Mouse (Mus musculus) embryonic facial prominence, embryonic 10.5 days (tissue): ENCODE data around the gene Astn1. TPM values are rescaled to one million over a fixed set of nuclear protein-coding genes. Genes with fewer than 3 reads are reported as not detected.

Source experiments
- DNase-seq: peaks from one replicate; pipeline ENCODE4 v3.0.0-alpha.2; 2017; ENCODE audit warnings: low spot score
- H3K27ac ChIP-seq: fragments of 300-500 bp; sonication (generic); replicated peaks from 2 replicates; pipeline ENCODE4 v1.5.1; 2016; ENCODE audit warnings: mild to moderate bottlenecking
- H3K27me3 ChIP-seq: fragments of 300-500 bp; sonication (generic); replicated peaks from 2 replicates; pipeline ENCODE4 v1.6.1; 2016; ENCODE audit warnings: low read depth, mild to moderate bottlenecking; ENCODE audit not compliant: poor library complexity, severe bottlenecking
- H3K36me3 ChIP-seq: fragments of 300-500 bp; sonication (generic); replicated peaks from 2 replicates; pipeline ENCODE4 v1.6.1; 2016; ENCODE audit warnings: mild to moderate bottlenecking, moderate library complexity
- H3K4me1 ChIP-seq: fragments of 300-500 bp; sonication (generic); 2 replicates; pipeline ENCODE4 v1.6.1; 2016
- H3K4me3 ChIP-seq: fragments of 300-500 bp; sonication (generic); 2 replicates; pipeline ENCODE4 v1.5.1; 2016; ENCODE audit warnings: mild to moderate bottlenecking, moderate library complexity
- H3K9me3 ChIP-seq: fragments of 300-500 bp; sonication (generic); 2 replicates; pipeline ENCODE4 v1.6.1; 2016; ENCODE audit warnings: mild to moderate bottlenecking
- WGBS: fragments of 180-500 bp; shearing (Covaris S2); methylation state at CpG from one replicate; pipeline ENCODE4 v1.1.7; 2016; 5-methylcytosine and 5-hydroxymethylcytosine counted together
- polyA plus RNA-seq: library from polyadenylated mRNA; unstranded; fragments of >200 nt; fragmentation: Nextera tagmentation; extraction: Ambion mirVana; gene quantifications from 2 replicates; pipeline ENCODE4 v1.2.1, GENCODE M21; 2016

The Astn1 gene
- polyA plus RNA-seq, 1 experiment from 2014 or later: 5.2 TPM

- no peak overlapping the region for H3K27ac ChIP-seq
- no peaks in the 10 kb centered on the region for H3K27me3 ChIP-seq
- no peaks in the 10 kb centered on the region for H3K36me3 ChIP-seq
- H3K4me3 ChIP-seq: no peak overlapping the region
- H3K9me3 ChIP-seq: no peaks in the 10 kb centered on the region
- peaks cover 10% of the 10 kb centered on the region for H3K4me1 ChIP-seq
- DNase-seq: no peak
- WGBS: 98% methylated on average over 2 of the region's 2 CpGs
Measured at GRCm38 (mm10) chr1:158385311-158385710, 23.2 kb downstream of the Astn1 start.

- 58% methylated on average over 3 of the region's 3 CpGs for WGBS
- no peak for DNase-seq
- Histone ChIP-seq H3K9me3 (no peaks in the 10 kb centered on the region), H3K36me3 (no peaks in the 10 kb centered on the region), H3K27ac (no peak overlapping the region), H3K4me3 (no peak overlapping the region), H3K27me3 (no peaks in the 10 kb centered on the region), H3K4me1 (peaks cover 10% of the 10 kb centered on the region)
Measured at GRCm38 (mm10) chr1:158386781-158387180, 24.7 kb downstream of the Astn1 start.

- Histone ChIP-seq H3K4me3 (no peak overlapping the region), H3K36me3 (no peaks in the 10 kb centered on the region), H3K27ac (no peak overlapping the region), H3K9me3 (no peaks in the 10 kb centered on the region), H3K4me1 (peaks cover 10% of the 10 kb centered on the region), H3K27me3 (no peaks in the 10 kb centered on the region)
- 92% methylated on average over 4 of the region's 4 CpGs for WGBS
- no peak for DNase-seq
Measured at GRCm38 (mm10) chr1:158388995-158389394, 26.9 kb downstream of the Astn1 start.

- Histone ChIP-seq H3K36me3 (no peaks in the 10 kb centered on the region), H3K9me3 (no peaks in the 10 kb centered on the region), H3K27me3 (no peaks in the 10 kb centered on the region), H3K4me1 (peaks cover 10% of the 10 kb centered on the region), H3K27ac (no peak overlapping the region), H3K4me3 (no peak overlapping the region)
- no peak for DNase-seq
- WGBS: 84% methylated on average over 4 of the region's 4 CpGs
Measured at GRCm38 (mm10) chr1:158390693-158391092, 28.6 kb downstream of the Astn1 start.

GRCm38 (mm10) chr1:158397058-158397457 is 35.0 kb downstream of the Astn1 start:
- H3K9me3 ChIP-seq: no peaks in the 10 kb centered on the region
- H3K36me3 ChIP-seq: no peaks in the 10 kb centered on the region
- 79% methylated on average over 2 of the region's 2 CpGs for WGBS
- H3K4me1 ChIP-seq: no peaks in the 10 kb centered on the region
- H3K27me3 ChIP-seq: no peaks in the 10 kb centered on the region
- no peak overlapping the region for H3K4me3 ChIP-seq
- H3K27ac ChIP-seq: no peak overlapping the region
- DNase-seq: no peak

GRCm38 (mm10) chr1:158400898-158401297 is 38.8 kb downstream of the Astn1 start:
- H3K9me3 ChIP-seq: no peaks in the 10 kb centered on the region
- no peak overlapping the region for H3K4me3 ChIP-seq
- 88% methylated on average over 2 of the region's 2 CpGs for WGBS

GRCm38 (mm10) chr1:158405899-158406769 is 44.1 kb downstream of the Astn1 start:
- H3K27me3 ChIP-seq: no peaks in the 10 kb centered on the region
- 72% methylated on average over 10 of the region's 10 CpGs for WGBS
- H3K36me3 ChIP-seq: no peaks in the 10 kb centered on the region
- no peak for DNase-seq
- no peak overlapping the region for H3K27ac ChIP-seq
- no peak overlapping the region for H3K4me3 ChIP-seq
- H3K4me1 ChIP-seq: no peaks in the 10 kb centered on the region
- H3K9me3 ChIP-seq: no peaks in the 10 kb centered on the region

More at GRCm38 (mm10) chr1:158400898-158401297, 38.8 kb downstream of the Astn1 start:
- Histone ChIP-seq H3K27me3 (no peaks in the 10 kb centered on the region), H3K4me1 (no peaks in the 10 kb centered on the region), H3K27ac (no peak overlapping the region), H3K36me3 (no peaks in the 10 kb centered on the region)
- DNase-seq: no peak

- no peak for DNase-seq
- WGBS: 69% methylated on average over 2 of the region's 2 CpGs
Measured at GRCm38 (mm10) chr1:158408124-158408523, 46.1 kb downstream of the Astn1 start.

GRCm38 (mm10) chr1:158411146-158411545 is 49.1 kb downstream of the Astn1 start:
- Histone ChIP-seq H3K27me3 (no peaks in the 10 kb centered on the region), H3K27ac (no peak overlapping the region), H3K4me3 (no peak overlapping the region), H3K9me3 (no peaks in the 10 kb centered on the region), H3K36me3 (no peaks in the 10 kb centered on the region), H3K4me1 (peaks cover 10% of the 10 kb centered on the region; the same call in 1 of the 2 replicates)
- no peak for DNase-seq
- WGBS: 64% methylated on average over 3 of the region's 3 CpGs

More at GRCm38 (mm10) chr1:158408124-158408523, 46.1 kb downstream of the Astn1 start:
- no peaks in the 10 kb centered on the region for H3K36me3 ChIP-seq
- no peak overlapping the region for H3K27ac ChIP-seq
- no peaks in the 10 kb centered on the region for H3K27me3 ChIP-seq
- no peak overlapping the region for H3K4me3 ChIP-seq
- H3K4me1 ChIP-seq: peaks cover 3% of the 10 kb centered on the region; the same call in 1 of the 2 replicates
- no peaks in the 10 kb centered on the region for H3K9me3 ChIP-seq

GRCm38 (mm10) chr1:158414198-158414597 is 52.1 kb downstream of the Astn1 start:
- DNase-seq: no peak
- no peaks in the 10 kb centered on the region for H3K36me3 ChIP-seq
- H3K9me3 ChIP-seq: no peaks in the 10 kb centered on the region
- H3K27ac ChIP-seq: no peak overlapping the region
- 83% methylated on average over 2 of the region's 2 CpGs for WGBS
- H3K4me1 ChIP-seq: peaks cover 10% of the 10 kb centered on the region; the same call in 1 of the 2 replicates
- H3K4me3 ChIP-seq: no peak overlapping the region
- no peaks in the 10 kb centered on the region for H3K27me3 ChIP-seq

- H3K36me3 ChIP-seq: no peaks in the 10 kb centered on the region
- H3K27ac ChIP-seq: no peak overlapping the region
- no peak overlapping the region for H3K4me3 ChIP-seq
- H3K27me3 ChIP-seq: no peaks in the 10 kb centered on the region
- 87% methylated on average over 8 of the region's 8 CpGs for WGBS
- H3K9me3 ChIP-seq: no peaks in the 10 kb centered on the region
- no peak for DNase-seq
- no peaks in the 10 kb centered on the region for H3K4me1 ChIP-seq
Measured at GRCm38 (mm10) chr1:158421451-158421850, 59.4 kb downstream of the Astn1 start.

GRCm38 (mm10) chr1:158422739-158423138 is 60.7 kb downstream of the Astn1 start:
- no peak overlapping the region for H3K4me3 ChIP-seq
- WGBS: 73% methylated on average over 1 of the region's 1 CpGs
- no peaks in the 10 kb centered on the region for H3K9me3 ChIP-seq

GRCm38 (mm10) chr1:158446071-158446470 is 84.0 kb downstream of the Astn1 start:
- no peaks in the 10 kb centered on the region for H3K27me3 ChIP-seq
- DNase-seq: no peak
- H3K36me3 ChIP-seq: no peaks in the 10 kb centered on the region
- 74% methylated on average over 1 of the region's 1 CpGs for WGBS
- no peak overlapping the region for H3K4me3 ChIP-seq
- H3K9me3 ChIP-seq: no peaks in the 10 kb centered on the region
- no peaks in the 10 kb centered on the region for H3K4me1 ChIP-seq
- H3K27ac ChIP-seq: no peak overlapping the region

More at GRCm38 (mm10) chr1:158422739-158423138, 60.7 kb downstream of the Astn1 start:
- no peaks in the 10 kb centered on the region for H3K27me3 ChIP-seq
- H3K27ac ChIP-seq: no peak overlapping the region
- no peaks in the 10 kb centered on the region for H3K4me1 ChIP-seq
- no peaks in the 10 kb centered on the region for H3K36me3 ChIP-seq
- DNase-seq: no peak
